Mouse (Mus musculus): Measurements from ENCODE around the gene Mtr.

Gene Mtr

DNA sequence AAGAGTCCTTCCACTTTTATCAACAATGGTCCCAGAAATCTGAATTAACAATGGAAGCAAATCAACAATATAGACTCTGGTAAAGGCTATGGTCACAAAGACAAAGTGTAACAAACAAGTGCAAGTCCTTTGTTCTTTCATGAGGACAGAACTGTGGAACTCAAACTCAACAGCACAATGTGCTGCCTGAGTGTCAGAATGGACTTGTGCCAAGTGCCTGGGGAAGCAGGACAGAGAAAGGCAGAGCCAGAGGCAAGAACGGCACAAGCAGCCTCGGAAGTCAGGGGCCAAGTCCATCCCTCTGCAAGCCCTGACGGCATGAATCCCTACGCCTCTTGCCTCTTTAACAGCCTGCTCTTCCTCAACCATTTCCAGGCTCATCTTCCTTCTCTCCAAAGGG lies 13.9 kb downstream of the Mtr start:
- no peak for DNase-seq (ENCODE audit: low read depth, low spot score)

DNA sequence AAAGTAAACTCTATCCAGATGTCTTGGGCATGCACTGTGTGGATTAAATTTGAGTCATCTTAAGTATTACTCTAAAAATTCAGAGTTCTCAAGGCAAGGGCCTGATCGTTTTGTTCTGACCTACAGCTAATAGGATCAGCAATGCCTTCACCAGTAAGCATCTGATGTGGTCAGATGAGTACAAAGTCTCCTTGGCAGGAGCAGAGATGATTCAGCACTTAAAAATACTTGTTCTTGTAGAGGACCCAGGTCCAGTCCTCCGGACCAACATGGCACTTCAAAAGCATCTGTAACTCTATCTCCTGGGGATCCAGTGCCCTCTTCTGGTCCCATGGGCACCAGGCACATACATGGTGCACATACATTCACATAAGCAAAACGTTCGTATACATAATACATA lies 25.8 kb downstream of the Mtr start:
- no peak for DNase-seq (ENCODE audit: low read depth, low spot score)

DNA sequence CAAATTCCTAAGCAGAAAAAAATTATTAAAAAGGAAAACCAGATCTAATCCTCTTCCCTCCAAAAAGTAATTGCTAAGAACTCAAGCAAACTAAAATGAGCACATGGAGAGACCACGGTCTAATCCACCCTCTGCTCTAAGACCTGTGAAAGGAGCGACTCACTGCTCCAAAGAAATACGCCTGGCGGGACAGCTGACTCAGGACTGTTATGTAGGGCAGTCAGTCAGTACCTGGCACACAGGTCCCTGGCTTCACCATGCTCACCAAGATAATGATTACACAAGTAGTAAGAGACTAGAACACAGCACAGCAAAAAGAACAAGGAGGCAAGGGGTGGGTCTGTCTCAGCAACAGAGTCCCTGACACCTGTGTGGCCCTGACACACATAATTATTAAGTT lies 29.7 kb downstream of the Mtr start:
- DNase-seq (ENCODE audit: low read depth, low spot score): no peak

DNA sequence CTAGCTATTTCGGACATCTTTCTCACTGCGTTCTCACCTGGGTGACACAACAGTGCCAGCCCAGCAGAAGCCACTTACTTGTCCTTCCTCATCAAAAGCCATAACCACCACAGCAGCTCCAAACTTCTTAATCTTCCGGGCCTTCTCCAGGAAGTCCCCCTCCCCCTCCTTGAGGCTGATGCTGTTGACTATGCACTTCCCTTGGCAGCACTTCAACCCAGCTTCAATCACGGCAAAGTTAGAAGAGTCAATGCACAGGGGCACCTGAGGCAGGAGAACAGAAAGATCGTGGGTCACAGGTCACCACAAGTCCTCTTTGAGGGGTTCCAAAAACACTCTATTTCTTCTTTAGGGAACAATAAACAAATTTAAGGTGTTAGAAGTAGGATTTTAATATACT lies 30.3 kb downstream of the Mtr start:
- no peak for DNase-seq (ENCODE audit: low read depth, low spot score)

DNA sequence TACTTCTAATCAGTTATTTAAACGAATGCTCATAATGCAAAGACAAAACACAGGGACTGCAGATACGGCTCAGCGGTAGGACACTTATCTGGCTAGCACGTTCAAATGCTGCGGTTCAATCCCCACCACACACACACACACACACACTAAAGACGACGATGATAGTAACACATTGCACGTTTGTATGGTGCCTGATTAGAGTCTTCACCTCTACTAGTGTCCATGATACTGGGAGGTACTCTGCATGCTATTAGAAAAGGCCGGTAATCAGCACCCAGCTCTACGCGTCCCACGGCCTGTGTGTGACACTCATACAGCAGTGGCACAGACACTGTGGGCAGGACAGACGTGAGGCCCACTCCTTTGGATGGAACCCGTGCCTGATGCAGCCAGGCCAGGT lies 39.3 kb downstream of the Mtr start:
- no peak for DNase-seq (ENCODE audit: low read depth, low spot score)

DNA sequence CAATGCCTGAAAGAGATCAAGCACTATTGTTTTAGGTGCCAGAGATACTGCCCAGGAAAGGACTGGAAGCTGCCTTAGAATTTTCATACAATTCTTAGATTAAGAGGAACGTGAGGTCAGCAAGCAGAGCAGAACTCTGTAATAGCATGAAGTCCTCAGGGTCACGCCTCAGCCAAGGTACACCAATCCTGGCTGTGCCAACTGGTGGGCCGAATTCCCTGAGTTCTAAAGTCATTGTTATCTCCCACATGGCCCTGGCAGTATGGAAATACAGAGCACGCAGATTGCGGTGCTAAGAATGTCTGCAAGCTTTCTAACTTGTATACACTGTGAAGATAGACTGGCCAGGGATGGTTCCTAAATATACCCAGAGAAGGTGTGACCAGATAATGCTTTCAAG lies 43.0 kb downstream of the Mtr start:
- no peak for DNase-seq (ENCODE audit: low read depth, low spot score)

DNA sequence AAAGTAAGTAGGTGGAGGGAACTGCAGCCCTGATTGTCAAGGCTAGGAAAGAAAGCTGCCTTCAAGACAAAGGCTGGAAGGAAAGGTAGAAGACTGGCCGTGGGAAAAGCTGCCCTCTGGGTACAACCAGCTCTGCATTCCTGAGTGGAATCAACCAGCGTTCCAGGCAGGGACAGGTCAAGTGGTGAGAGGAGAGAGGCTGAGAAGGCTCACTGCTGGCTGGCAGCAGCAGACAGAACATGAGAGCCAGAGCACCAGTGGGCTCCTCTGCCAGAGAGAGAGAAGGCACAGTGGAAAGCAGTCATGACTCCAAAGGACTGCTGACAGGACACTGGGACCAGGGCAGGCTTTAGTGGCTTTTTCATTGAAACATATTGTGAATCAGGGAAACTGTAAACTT lies 46.9 kb downstream of the Mtr start:
- DNase-seq (ENCODE audit: low read depth, low spot score): no peak

DNA sequence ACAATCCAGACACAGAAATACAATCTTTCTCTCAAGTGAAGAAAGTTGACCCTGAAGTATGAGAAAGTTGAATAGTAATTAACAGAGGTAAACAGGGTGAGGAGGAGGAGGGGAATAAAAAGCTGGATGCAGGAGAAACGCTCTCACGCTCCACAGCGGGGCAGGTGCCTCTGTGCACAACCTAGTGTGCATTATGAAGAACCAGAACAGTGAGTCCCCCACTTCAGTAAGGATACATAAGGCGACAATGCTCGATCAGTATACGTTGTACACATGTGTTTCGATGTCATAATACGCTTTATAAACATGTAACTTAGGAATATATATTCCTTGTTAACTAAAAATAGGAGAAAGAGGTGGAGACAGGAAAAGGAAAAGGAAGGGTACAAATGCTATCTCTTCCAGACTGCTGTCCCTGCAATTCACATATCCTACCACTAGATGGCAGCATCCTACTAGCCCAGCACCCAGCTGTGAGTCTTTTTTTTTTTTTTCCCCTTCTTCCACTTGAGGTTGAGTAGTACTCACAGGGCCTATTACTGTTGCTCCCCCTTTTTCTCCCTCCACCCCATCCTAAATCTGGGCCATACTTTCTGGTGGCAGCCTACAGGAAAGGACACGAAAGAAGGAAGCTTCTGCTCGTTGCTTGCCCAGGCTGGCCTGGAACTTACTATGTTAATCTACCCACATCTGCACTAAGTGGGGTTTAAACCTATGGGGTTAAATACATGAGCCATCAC lies 47.7 kb downstream of the Mtr start:
- peak; percentile 74 for DNase-seq (ENCODE audit: low read depth, low spot score)

DNA sequence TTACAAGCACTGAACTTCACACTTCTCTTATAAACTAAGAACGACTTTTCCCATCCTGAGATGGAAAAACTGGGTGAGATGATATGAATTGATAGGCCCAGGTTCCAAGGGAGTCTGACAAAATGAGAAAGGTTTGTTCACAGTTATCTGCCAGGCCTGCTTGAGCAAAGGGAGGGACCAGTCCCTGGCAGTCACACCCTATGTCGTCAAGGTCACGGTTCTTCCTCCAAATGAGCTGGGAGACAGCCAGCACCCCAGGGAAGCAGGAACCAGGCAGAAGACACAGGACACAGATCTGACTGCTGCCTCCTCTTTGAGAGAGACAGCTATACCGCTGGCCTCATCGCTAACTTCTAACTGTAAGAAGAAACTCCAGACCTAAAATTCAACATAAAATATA lies 57.5 kb downstream of the Mtr start:
- peak; percentile 73 for DNase-seq (ENCODE audit: low read depth, low spot score)

DNA sequence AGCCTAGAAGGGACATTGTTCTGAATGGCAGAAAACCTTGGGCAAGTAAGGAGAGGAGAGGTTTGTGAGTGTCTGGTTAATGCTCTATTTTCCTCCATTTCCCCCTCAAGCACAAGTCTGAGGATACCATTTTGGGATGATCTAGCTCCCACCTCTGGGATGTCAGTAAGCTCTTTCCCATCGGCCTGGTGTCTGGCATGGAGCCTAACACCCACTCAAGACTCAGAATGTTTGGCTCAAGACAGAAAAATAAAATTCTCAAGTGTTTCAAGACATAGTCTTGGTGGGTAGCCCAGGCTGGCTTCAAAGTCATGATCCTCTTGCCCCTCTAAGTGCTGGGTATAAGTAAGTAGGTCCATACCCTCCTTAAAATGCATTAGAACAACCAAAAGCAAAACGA lies 59.4 kb downstream of the Mtr start:
- no peak for DNase-seq (ENCODE audit: low read depth, low spot score)

DNA sequence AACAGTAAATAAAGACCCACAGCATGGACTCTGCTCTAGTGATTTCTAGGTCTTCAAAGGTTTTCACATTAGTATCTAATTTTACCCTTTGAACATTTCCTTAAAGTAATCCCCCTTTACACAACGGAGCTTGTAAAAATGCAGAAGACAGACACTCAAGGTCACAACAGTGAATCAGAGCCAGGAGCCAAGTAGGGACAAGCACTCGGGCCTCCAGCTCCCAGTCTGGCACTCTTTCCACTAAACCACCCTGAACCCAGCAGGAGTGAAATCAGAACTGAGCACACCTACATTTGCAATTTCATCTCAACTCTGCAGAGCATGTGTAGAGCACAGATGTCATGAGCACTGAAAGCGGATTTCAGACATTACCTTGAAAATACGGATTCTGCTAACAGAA lies 61.1 kb downstream of the Mtr start:
- DNase-seq (ENCODE audit: low read depth, low spot score): no peak

DNA sequence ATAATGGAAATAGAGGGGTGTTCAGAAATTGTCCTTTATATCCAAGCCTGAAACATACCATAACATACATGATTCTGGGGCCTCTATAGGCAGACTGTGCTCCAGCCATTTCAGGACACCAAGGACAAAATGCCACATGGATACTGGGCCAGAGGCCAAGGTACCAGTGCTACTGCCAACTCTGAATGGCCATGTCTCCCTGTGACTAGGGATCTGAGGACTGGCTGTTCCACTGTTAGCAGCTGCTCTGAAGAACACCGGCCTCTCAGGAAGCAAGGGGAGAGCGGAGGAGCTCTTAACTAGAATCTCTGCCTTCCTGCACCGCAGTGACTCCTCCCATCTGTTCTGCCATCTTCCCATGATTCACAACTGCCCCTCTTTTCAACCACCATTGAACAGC lies 61.9 kb downstream of the Mtr start:
- no peak for DNase-seq (ENCODE audit: low read depth, low spot score)

DNA sequence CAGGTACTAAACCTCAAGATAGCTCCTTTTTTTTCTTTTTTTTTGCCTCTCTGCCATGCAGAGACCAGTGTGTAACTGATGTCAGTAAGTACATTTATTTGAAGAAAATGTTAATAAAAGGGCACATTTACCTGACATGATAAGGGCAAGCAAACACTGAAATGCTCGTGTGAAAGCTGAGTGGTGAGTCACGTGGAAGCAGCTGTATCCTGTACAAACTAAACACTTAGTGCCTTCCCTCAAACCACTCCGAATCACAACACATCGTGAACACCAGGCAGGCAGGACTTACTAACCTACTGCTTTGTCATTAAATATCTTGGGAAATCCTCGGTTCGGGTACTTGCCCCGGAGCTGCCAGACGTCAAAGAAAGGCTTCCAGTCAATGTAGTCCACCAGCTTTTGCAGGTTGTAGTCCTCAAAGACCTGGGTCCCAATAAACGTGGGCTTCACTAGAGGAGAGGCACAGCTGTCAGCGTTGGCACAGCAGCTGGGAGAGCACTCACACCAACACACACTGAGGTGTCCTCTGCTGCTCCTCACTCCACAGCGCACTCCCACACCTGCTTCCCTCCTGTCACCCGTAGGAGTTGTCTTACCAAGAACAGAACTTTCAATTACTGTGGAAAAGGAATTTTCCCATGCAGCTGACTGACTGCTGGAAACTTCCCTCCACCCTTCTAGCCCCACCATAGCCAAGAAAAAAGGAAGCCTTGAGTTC lies 62.8 kb downstream of the Mtr start:
- no peak for DNase-seq (ENCODE audit: low read depth, low spot score)

DNA sequence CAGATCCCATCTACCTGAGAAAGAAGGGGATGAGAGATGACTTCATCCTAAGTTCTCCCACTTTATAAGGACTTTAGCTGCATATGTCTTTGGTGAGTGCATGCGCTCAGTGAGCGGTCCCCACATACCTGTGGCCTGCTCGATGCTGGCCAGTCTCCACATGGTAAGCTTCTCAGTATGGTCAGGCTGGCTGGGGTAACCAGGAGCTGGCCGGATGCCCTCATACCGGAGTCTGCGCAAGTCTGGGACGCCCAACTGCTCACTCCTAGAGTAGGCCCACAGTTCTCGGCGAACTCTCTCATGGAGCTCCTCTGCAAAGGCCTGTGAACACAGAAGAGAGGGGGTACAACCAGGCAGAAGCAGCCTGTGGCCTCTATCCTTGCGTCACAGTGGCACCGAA lies 68.7 kb downstream of the Mtr start:
- no peak for DNase-seq (ENCODE audit: low read depth, low spot score)

DNA sequence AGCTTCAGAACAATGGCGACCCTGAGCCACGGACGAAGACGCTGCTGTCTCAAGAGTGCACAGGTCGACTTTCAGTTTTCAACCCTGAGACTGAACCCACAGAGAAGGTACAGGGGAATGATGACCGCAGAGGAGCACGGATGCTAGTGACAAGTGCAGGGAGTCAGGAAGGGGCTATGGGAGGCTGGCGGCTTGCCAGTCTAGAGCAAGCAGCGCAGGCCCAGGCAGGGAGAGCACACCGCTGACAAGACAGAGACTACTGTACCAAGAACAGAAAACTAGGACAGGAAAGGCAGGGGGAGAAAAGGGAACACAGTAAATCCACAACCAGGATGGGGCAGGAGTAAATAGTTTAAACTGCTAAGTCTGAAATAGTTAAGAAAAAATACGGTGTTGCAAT lies 69.1 kb downstream of the Mtr start:
- no peak for DNase-seq (ENCODE audit: low read depth, low spot score)

DNA sequence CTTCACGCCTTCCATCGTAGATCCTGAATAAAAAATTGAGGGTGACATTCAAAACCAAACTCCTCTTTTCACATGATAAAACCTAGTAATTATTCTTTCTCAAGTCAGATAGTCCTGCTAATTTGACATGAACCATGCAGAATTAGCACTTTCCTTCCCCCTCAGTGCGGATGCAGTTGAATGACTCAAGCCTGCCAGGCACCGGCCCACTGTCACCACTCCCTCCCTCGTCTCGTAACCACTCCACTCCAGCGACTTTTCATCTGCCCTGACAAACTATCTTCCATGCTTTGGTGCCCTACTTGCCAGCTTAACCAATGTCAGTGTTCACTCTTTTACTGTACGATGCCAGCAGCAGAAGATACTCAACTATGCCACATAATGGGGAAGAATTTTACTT lies 78.4 kb downstream of the Mtr start:
- DNase-seq (ENCODE audit: low read depth, low spot score): no peak

DNA sequence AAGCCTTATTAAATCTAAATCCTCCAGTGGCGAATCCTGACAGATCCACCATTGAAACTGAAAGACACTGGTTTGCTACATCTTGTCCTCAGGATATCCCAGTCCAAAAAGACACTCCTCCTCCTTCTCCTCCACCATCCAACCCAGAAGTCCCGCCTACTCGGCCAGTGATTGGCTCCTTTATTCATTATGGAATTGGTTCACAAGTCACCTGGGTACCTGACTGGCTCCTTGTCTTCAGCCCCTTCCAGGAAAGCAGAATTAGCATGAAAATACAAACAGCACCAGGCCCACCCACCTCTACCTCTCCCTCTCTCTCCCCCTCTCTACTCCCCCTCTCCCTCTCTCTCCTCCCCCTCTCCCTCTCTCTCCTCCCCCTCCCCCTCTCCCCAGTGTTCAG lies 81.2 kb downstream of the Mtr start:
- peak; percentile 97 for DNase-seq (ENCODE audit: low read depth, low spot score)

DNA sequence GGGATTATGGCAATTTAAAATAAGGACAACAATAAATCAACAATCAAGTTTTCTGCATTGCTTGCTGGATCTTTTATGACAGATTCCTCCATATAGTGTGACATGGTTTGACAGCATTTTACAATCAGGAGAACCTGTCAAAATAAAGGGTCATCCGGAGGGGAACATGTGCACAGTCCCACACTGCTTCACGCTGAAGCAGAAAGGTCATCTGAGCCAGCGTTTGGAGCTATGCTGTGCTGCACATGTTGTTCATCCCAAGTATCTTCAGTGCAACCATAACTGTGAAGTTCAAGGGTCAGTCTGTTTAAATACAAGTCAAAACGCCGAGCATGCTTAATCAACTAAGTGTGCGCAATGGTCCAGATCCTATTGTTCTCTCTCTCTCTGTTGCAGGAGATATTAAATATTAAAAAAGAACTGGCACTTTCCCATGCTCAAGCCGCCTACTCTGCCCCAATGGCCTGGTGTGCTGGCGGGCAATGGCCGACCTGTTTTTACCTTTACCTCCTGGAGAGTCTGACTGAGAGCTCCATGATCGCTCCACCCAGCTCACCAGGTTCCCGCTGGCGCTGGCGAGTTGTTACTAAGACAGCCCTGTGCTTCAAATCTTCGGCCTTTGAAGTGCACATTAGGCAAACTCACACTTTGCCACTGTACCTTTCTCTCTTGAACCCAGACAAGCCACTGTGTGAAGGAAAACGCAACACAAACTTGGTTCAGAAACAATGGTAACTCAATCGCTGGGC lies 81.8 kb downstream of the Mtr start:
- peak; percentile 91 for DNase-seq (ENCODE audit: low read depth, low spot score)

DNA sequence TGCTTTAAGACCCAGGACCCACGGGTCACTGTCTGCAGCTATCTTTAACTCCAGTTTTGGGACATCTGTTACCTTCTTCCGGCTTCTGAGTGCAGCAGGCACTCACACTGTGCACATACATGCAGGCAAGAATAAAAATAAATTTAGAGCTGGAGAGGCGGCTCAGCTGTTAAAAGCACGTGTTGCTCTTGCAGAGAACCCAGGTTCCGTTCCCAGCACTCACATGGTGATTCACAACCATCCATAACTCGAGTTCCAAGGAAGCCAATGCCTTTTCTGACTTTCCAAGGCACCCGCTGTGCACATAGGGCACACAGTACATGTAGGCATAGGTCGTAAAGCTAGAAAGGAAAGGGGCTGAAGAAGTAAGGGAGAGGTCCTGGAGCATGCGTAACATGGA lies 90.6 kb downstream of the Mtr start:
- DNase-seq (ENCODE audit: low read depth, low spot score): no peak

DNA sequence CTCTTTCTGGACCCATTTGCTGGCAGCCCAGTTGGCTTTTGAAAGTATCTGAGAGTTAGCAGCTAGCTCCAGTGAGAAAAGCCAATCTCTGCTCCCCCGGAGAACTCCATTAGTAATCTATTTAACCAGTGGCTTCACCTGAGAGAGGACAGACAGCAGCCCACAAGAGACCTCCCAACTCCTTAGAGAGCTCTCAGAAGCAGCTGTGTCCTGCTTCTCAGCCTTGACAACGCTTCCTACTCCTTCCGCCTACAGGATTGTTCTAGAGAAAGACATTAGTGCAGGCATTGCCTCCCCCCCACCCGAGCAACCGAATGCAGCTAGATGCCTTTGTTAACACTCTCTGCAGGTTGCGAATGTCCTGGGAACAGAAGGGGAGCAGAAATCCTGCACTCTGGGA lies 91.5 kb downstream of the Mtr start:
- no peak for DNase-seq (ENCODE audit: low read depth, low spot score)

DNA sequence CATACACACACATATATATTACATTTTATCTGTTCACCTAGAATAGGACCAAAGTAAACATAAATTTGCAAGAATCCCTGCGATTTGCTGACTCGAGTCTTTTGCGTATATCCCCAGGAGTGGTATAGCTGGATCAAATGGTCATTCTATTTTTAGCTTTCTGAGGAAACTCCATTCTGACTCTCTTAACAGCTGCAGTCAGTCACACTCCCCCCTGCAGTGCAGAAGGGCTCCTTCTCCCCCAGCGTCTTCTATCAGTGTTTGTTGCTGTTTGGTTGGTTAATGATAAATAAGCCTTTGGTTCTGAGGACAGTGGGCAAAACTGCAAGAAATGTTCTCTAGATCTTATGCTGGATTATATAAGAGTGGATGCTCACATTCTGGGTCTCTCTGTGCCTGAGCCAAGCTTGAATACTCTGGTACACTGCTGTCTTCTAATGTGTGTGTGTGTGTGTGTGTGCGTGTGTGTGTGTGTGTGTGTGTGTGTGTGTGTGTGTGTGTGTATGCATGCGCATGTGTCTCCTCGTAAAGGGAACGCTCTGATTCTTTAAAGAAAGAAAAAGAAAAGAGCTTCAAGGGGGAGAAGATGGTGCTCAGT lies 92.4 kb downstream of the Mtr start:
- no peak for DNase-seq (ENCODE audit: low read depth, low spot score)

DNA sequence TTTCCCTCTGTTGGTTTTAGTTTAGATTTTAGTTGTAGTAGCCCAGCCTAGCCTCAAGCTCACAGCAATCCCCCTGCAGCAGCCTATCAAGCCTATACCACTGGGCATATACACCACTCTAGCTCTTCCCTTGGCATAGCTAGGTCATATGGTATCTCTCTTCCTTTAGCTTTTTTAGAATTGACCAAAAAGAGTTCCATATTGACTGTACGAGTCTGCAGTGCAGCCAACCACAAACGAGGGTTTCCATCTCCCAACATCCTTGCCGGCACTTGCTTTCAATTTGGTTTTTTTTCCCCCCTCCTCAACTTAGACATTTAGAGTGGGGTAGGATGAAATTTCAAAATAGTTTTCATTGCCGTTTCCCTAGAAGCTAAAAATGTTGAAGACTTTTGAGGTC lies 95.5 kb downstream of the Mtr start:
- DNase-seq (ENCODE audit: low read depth, low spot score): no peak

DNA sequence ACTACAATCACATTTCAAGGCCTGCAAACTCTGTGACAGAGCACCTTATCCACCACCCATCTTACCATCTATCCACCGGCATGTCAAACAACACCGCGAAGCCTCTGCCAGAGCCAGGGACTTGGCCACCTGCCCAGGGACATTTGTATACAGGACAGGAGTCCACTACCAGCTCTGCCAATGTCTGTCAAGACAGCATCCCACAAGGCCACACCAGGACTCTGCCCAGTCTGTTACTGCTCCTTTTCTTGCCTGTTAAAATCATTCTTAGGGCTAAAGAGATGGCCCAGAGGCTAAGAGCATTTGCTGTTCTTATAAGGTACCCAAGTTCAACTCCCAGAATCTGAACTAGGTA lies 97.8 kb downstream of the Mtr start:
- DNase-seq (ENCODE audit: low read depth, low spot score): no peak
